Mouse (Mus musculus): ENCODE results near the gene Fam104a. TPM values are rescaled to one million over a fixed set of nuclear protein-coding genes. Genes with fewer than 3 reads are reported as not detected.

The Fam104a gene
- polyA plus RNA-seq, 1 experiment from 2014 or later, result 39.1 TPM

DNA sequence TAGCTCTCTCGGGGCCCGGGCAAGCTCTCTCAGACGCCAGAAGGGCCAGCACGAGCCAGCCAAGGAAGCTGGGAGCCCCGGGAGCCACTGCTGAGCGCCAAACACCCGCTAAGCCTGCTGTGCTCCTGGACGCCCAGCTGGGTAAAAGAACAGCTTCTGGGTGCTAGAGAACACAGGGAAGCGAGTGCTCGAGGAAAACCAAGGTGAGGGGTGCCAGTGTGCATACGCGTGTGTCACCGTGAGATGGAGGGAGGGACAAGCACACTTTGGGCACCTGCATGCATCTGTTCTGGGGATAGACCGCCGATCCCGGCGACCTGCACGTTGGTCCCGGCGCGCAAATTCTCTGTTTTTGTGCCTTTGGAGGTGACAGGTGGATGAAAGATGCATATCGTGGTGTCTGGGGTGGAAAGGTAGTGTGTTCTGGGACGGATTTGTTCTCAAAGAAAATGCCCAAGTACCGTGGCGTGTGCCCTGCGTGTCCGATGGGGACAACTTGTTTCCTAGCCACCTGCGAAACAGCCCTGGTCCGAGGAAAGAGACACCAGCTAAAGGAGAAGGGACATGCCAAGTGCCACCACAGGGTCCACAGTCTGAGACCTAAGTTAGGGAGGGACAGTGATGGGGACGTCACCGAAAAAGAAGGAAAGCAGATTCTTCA, 64.4 kb downstream of the Fam104a start:
- Histone ChIP-seq H3K27ac (ENCODE audit: low read depth, low read length) (peak overlapping the region; percentile 76; the same call in 1 of the 2 replicates), H3K4me1 (ENCODE audit: control insufficient read depth, insufficient read depth, low read depth, low read length) (peaks cover 24% of the 10 kb centered on the region), H3K9me3 (ENCODE audit: control insufficient read depth, low read length) (no peaks in the 10 kb centered on the region), H3K36me3 (ENCODE audit: control insufficient read depth, insufficient read depth, low read length) (0 out of 2 replicates have a peak, but pooled peaks cover 2% of the 10 kb centered on the region), H3K9ac (ENCODE audit: low read depth, low read length) (peak overlapping the region; percentile 82), H3K4me2 (ENCODE audit: low read length) (peak overlapping the region; percentile 98), H3K27me3 (replicated peaks; ENCODE audit: control insufficient read depth, insufficient read depth, low read length) (0 out of 2 replicates have a peak, but pooled peaks cover 2% of the 10 kb centered on the region), H3K4me3 (ENCODE audit: low read length) (peak overlapping the region; percentile 70)
- WGBS, result 2% methylated on average over 31 of the region's 31 CpGs
- peak; percentile 45 for ATAC-seq

DNA sequence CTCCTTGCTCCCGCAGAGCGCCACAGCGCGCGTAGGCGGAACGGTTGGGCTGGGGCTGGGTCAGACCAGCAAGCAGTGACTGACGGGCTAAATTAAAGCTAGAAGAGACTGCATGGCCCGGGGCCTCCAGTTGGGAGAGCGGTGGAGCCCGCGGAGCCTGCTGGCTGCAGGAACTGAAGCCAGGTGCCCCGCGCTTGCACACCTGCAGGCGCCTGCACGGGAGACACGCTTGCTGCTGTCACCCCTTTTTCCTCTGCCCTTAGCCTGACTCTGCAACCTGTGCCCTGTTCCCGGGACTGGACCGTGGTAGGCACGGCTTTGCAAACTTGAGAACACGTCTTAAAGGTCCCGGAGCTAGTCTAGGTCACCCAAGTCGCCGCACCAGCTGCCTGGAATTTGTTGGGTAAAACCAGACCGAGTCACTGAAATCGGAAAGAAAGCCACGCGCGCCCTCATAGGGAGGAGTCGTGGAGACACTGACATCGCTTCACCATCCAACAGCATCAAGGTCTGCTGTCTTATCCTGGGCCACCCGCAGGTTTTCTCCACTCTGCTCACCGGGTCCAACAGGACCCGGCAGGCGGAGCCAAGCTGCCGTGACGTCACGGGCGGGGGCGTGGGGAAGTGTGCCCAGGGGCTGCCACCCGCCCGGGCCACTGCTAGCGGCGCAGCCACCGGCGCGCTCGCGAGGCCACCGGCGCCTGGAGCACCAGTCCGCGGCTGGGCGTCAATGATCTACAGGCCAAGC, 65.1 kb downstream of the Fam104a start, which contains the start of gene Sstr2:
Sstr2 (plus strand) TSS at position 671 of the 748 bp plus-strand sequence.
- H3K4me3 ChIP-seq (ENCODE audit: low read length), result peak within 1 kb of the TSS; percentile 70
- no peaks in the 10 kb centered on the region for H3K36me3 ChIP-seq (ENCODE audit: control insufficient read depth, insufficient read depth, low read length)
- H3K27me3 ChIP-seq (replicated peaks; ENCODE audit: control insufficient read depth, insufficient read depth, low read length), result 0 out of 2 replicates have a peak, but pooled peaks cover 2% of the 10 kb centered on the region
- peaks cover 24% of the 10 kb centered on the region for H3K4me1 ChIP-seq (ENCODE audit: control insufficient read depth, insufficient read depth, low read depth, low read length)
- peak within 1 kb of the TSS; percentile 82 for H3K9ac ChIP-seq (ENCODE audit: low read depth, low read length)
- peak within 1 kb of the TSS; percentile 76 for H3K27ac ChIP-seq (ENCODE audit: low read depth, low read length)
- ATAC-seq, result peak; percentile 84
- H3K4me2 ChIP-seq (ENCODE audit: low read length), result peak within 1 kb of the TSS; percentile 98
- whole genome bisulfite sequencing, result under 1% methylated on average over 54 of the region's 54 CpGs
- no peaks in the 10 kb centered on the region for H3K9me3 ChIP-seq (ENCODE audit: control insufficient read depth, low read length)

DNA sequence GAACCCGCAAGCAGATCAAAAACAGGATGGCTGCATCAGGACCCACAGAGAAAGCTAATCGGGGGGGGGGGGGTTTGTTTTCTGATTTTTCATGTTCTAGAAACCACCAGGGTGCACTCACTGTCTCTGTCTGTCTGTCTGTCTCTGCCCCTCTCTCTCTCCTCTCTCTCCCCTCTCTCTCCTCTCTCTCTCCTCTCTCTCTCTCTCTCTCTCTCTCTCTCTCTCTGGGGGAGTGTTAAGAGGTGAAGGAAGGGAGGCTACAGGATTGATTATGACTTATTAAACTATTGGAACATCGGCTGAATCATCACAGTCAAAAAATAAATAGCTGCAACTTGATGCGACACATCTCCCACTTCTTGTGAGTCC, 65.7 kb downstream of the Fam104a start:
- Histone ChIP-seq H3K27me3 (replicated peaks; ENCODE audit: control insufficient read depth, insufficient read depth, low read length) (0 out of 2 replicates have a peak, but pooled peaks cover 2% of the 10 kb centered on the region), H3K9me3 (ENCODE audit: control insufficient read depth, low read length) (no peaks in the 10 kb centered on the region), H3K4me3 (ENCODE audit: low read length) (peak overlapping the region; percentile 70), H3K4me1 (ENCODE audit: control insufficient read depth, insufficient read depth, low read depth, low read length) (peaks cover 24% of the 10 kb centered on the region), H3K27ac (ENCODE audit: low read depth, low read length) (no peak overlapping the region), H3K9ac (ENCODE audit: low read depth, low read length) (peak overlapping the region; percentile 82; the same call in 1 of the 2 replicates), H3K4me2 (ENCODE audit: low read length) (peak overlapping the region; percentile 98), H3K36me3 (ENCODE audit: control insufficient read depth, insufficient read depth, low read length) (no peaks in the 10 kb centered on the region)
- ATAC-seq, result no peak
- WGBS, result 21% methylated on average over 4 of the region's 4 CpGs

DNA sequence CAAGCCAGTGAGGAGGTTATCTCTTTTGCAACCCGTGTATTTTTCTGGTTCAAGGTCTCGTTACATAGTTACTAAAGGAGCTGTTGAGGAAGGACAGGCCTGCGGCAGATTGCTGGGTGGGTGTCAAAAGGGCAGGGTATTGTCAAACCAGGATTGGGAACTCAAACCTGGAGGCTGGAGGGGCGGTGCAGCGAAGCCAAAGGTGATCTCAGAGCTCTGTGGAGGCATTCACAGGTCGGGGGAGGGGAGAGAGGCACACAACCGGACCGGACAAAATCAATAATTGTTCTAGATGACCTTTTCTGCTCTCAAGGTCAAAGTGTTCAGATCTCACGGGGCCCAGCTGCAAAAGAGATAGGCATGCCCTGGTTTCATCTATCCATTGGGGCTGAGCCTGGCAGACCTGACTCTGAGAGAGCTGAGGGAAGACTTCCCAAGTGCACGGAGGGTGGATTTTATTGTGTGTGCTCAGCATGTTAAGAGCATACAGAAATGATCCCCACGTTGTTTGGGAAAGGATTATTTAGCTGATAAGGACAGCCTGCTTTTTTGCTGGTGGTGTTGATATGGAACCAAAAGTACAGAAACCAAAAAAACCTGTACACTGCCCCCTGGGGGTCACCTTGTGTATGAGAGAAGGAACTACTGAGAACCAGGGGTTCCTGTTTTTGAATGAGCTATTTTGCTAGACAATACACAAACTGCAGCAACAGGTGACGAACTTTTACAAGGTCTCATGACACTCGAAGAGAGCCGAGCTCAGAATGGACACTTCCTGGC, 66.6 kb downstream of the Fam104a start:
- no peak for ATAC-seq
- H3K4me1 ChIP-seq (ENCODE audit: control insufficient read depth, insufficient read depth, low read depth, low read length), result peaks cover 25% of the 10 kb centered on the region
- no peak overlapping the region for H3K27ac ChIP-seq (ENCODE audit: low read depth, low read length)
- H3K4me2 ChIP-seq (ENCODE audit: low read length), result no peak overlapping the region
- no peaks in the 10 kb centered on the region for H3K36me3 ChIP-seq (ENCODE audit: control insufficient read depth, insufficient read depth, low read length)
- no peak overlapping the region for H3K9ac ChIP-seq (ENCODE audit: low read depth, low read length)
- H3K27me3 ChIP-seq (replicated peaks; ENCODE audit: control insufficient read depth, insufficient read depth, low read length), result 0 out of 2 replicates have a peak, but pooled peaks cover 2% of the 10 kb centered on the region
- no peak overlapping the region for H3K4me3 ChIP-seq (ENCODE audit: low read length)
- no peaks in the 10 kb centered on the region for H3K9me3 ChIP-seq (ENCODE audit: control insufficient read depth, low read length)
- WGBS, result 40% methylated on average over 14 of the region's 14 CpGs

DNA sequence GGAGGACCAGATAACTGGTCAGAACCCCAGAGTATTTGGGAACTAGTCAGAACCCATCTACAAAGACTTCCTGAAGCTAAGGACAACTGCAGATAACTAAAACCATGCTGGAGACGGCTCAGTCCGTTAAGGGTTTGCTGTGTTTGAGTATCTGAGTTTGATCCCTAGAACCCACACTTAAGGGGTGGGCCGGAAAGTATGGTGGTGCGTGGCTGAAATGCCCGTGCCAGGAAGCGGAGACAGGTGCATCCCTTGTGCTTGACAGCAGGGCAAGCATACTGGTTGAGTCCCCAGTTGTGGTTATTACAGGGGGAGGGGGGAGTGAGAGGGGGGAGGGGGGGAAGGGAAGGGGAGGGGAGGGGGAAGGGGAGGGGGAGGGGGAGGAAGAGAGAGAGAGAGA, 69.5 kb downstream of the Fam104a start:
- no peaks in the 10 kb centered on the region for H3K36me3 ChIP-seq (ENCODE audit: control insufficient read depth, insufficient read depth, low read length)
- H3K27ac ChIP-seq (ENCODE audit: low read depth, low read length), result no peak overlapping the region
- no peak overlapping the region for H3K4me3 ChIP-seq (ENCODE audit: low read length)
- H3K4me1 ChIP-seq (ENCODE audit: control insufficient read depth, insufficient read depth, low read depth, low read length), result peaks cover 16% of the 10 kb centered on the region
- no peak overlapping the region for H3K4me2 ChIP-seq (ENCODE audit: low read length)
- no peak for ATAC-seq
- 0 out of 2 replicates have a peak, but pooled peaks cover 2% of the 10 kb centered on the region for H3K27me3 ChIP-seq (replicated peaks; ENCODE audit: control insufficient read depth, insufficient read depth, low read length)
- WGBS, result 86% methylated on average over 6 of the region's 6 CpGs
- no peak overlapping the region for H3K9ac ChIP-seq (ENCODE audit: low read depth, low read length)
- no peaks in the 10 kb centered on the region for H3K9me3 ChIP-seq (ENCODE audit: control insufficient read depth, low read length)

DNA sequence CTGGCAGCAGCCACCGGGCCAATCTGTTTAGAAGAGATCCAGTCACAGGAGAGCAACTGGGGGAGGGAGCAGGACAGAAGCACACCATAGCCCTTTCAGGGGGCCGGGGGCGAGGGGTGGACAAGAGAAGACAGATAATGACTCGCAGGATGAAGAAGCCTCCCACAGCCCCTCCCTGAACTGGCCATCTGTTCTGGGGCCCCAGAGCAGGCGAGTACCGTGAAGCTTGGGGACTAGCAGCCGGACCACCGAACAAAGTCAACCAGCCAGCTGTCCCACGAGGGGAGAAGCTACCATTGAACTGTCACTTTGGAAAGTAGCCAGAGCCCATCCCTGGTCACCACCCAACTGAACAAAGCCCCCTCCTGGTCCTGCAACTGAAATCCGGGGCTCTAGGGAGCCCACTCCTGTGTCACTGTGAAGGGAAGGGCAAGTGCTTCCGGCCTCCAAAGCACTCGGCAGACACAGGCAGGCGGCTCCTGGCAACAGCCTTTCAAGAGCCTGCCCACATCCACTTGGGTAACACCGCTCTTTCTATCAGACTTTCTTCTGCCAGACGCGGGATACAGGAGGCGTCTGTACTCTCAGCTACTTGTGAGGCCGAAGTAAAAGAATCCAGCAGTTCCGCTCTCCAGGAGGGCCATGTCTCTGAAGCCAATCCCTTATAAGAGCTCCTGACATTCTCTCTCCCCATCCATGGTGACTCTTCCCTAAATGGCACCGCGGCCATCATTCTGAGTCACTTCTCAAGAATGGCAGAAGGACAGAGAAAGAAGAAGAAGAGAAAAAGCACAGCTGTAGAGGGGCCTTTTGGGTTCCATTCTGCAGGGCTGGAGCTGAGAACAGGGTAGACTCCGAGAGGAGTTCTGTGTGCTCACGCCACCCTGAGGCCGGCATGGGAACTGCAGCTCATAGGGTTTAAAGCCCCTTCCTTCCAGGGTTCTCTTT, 72.0 kb downstream of the Fam104a start:
- Histone ChIP-seq H3K4me3 (ENCODE audit: low read length) (no peak overlapping the region), H3K27me3 (replicated peaks; ENCODE audit: control insufficient read depth, insufficient read depth, low read length) (no peaks in the 10 kb centered on the region), H3K4me1 (ENCODE audit: control insufficient read depth, insufficient read depth, low read depth, low read length) (peaks cover 5% of the 10 kb centered on the region), H3K27ac (ENCODE audit: low read depth, low read length) (peak overlapping the region; percentile 76), H3K4me2 (ENCODE audit: low read length) (peak overlapping the region; percentile 34; the same call in 1 of the 2 replicates), H3K9ac (ENCODE audit: low read depth, low read length) (no peak overlapping the region), H3K36me3 (ENCODE audit: control insufficient read depth, insufficient read depth, low read length) (no peaks in the 10 kb centered on the region), H3K9me3 (ENCODE audit: control insufficient read depth, low read length) (no peaks in the 10 kb centered on the region)
- WGBS, result 11% methylated on average over 24 of the region's 24 CpGs
- ATAC-seq, result peak; percentile 88

Other genes with a start within 250 kb of the Fam104a start
- 32.3 and 32.5 TPM in 2 replicates for gene Sstr2, start 64.8 kb downstream of the Fam104a start, polyA plus RNA-seq (2015; fragmentation: Nextera tagmentation; extraction: Ambion mirVana)
- 35.3 and 38.5 TPM in 2 replicates for gene Cog1, start 35.0 kb downstream of the Fam104a start, polyA plus RNA-seq (2015; fragmentation: Nextera tagmentation; extraction: Ambion mirVana)
- gene Slc39a11, start 34.1 kb downstream of the Fam104a start, polyA plus RNA-seq (2015; fragmentation: Nextera tagmentation; extraction: Ambion mirVana), result 37.1 and 40.1 TPM in 2 replicates
- gene D11Wsu47e, start 257 bp upstream of the Fam104a start, polyA plus RNA-seq (2015; fragmentation: Nextera tagmentation; extraction: Ambion mirVana), result 22.9 and 24.5 TPM in 2 replicates
- 0.19 and 0.26 TPM in 2 replicates for gene Cpsf4l, start 25.9 kb upstream of the Fam104a start, polyA plus RNA-seq (2015; fragmentation: Nextera tagmentation; extraction: Ambion mirVana)
- 72.2 and 80.1 TPM in 2 replicates for gene Cdc42ep4, start 67.7 kb upstream of the Fam104a start, polyA plus RNA-seq (2015; fragmentation: Nextera tagmentation; extraction: Ambion mirVana)

Data from hindbrain, embryonic 16.5 days (tissue).